ENCODE assay signal across 8 mouse cellular contexts in genomic region chr8:120488636-120489131, GRCm38 (mm10).
DNase-seq lines count a peak whose midpoint lies in the region; ATAC-seq lines count a peak whose summit lies in the region.

No protein-coding gene starts in this region.

- no peaks in the 10 kb centered on the region for H3K36me3 ChIP-seq in hindbrain, embryonic 16.5 days (ENCODE audit: control insufficient read depth, insufficient read depth, low read length)
- H3K36me3 ChIP-seq in liver, embryonic 16.5 days (ENCODE audit: control insufficient read depth, insufficient read depth) = no peaks in the 10 kb centered on the region
- H3K36me3 ChIP-seq in stomach, embryonic 14.5 days (ENCODE audit: control insufficient read depth, insufficient read depth, low read length) = no peaks in the 10 kb centered on the region

- peak overlapping the region; percentile 88 for H3K9ac ChIP-seq in hindbrain, embryonic 16.5 days (ENCODE audit: low read depth, low read length)
- peak overlapping the region; percentile 91 for H3K9ac ChIP-seq in liver, embryonic 16.5 days (ENCODE audit: low read depth, low read length)
- peak overlapping the region; percentile 81 for H3K9ac ChIP-seq in stomach, embryonic 14.5 days (replicated peaks; ENCODE audit: low read depth, low read length)

- H3K27me3 ChIP-seq in hindbrain, embryonic 16.5 days (replicated peaks; ENCODE audit: control insufficient read depth, insufficient read depth, low read length) = no peaks in the 10 kb centered on the region
- no peaks in the 10 kb centered on the region for H3K27me3 ChIP-seq in liver, embryonic 16.5 days (ENCODE audit: control insufficient read depth, insufficient read depth, low read depth, low read length)
- 0 out of 2 replicates have a peak, but pooled peaks cover 4% of the 10 kb centered on the region for H3K27me3 ChIP-seq in stomach, embryonic 14.5 days (ENCODE audit: control insufficient read depth, insufficient read depth, low read length)

- WGBS in hindbrain, embryonic 16.5 days = 0% methylated on average over 25 of the region's 25 CpGs
- under 1% methylated on average over 25 of the region's 25 CpGs for WGBS in liver, embryonic 16.5 days (ENCODE audit: insufficient replicate concordance)
- under 1% methylated on average over 25 of the region's 25 CpGs for WGBS in stomach, embryonic 14.5 days

- DNase-seq in thymus, postnatal 25 days = peak; percentile 45
- DNase-seq in thymus, postnatal 10 days (ENCODE audit: low spot score in 2 of 2) = no peak
- peak; percentile 72 to 74 for DNase-seq in cerebellum, postnatal 14 days
- DNase-seq in frontal cortex, postnatal 25 days (ENCODE audit: low spot score in 2 of 2) = no peak
- no peak for DNase-seq in layer of hippocampus, adult 9-10 months (ENCODE audit: low spot score)

- peak overlapping the region; percentile 83 for H3K4me3 ChIP-seq in hindbrain, embryonic 16.5 days (ENCODE audit: low read length)
- peak overlapping the region; percentile 94 for H3K4me3 ChIP-seq in liver, embryonic 16.5 days (ENCODE audit: low read depth, low read length)
- peak overlapping the region; percentile 79 for H3K4me3 ChIP-seq in stomach, embryonic 14.5 days (ENCODE audit: low read depth, low read length)

- H3K27ac ChIP-seq in hindbrain, embryonic 16.5 days (ENCODE audit: low read depth, low read length) = peak overlapping the region; percentile 100
- H3K27ac ChIP-seq in liver, embryonic 16.5 days (ENCODE audit: low read length) = peak overlapping the region; percentile 98
- peak overlapping the region; percentile 88; the same call in 1 of the 2 replicates for H3K27ac ChIP-seq in stomach, embryonic 14.5 days (ENCODE audit: low read length)

- H3K4me2 ChIP-seq in hindbrain, embryonic 16.5 days (ENCODE audit: low read length) = peak overlapping the region; percentile 94
- H3K4me2 ChIP-seq in liver, embryonic 16.5 days (ENCODE audit: low read depth, low read length) = peak overlapping the region; percentile 96
- H3K4me2 ChIP-seq in stomach, embryonic 14.5 days (replicated peaks; ENCODE audit: low read depth, low read length) = peak overlapping the region; percentile 99

- H3K4me1 ChIP-seq in hindbrain, embryonic 16.5 days (ENCODE audit: control insufficient read depth, insufficient read depth, low read depth, low read length) = peaks cover 69% of the 10 kb centered on the region
- H3K4me1 ChIP-seq in liver, embryonic 16.5 days (ENCODE audit: control insufficient read depth, low read depth, low read length) = peaks cover 76% of the 10 kb centered on the region
- H3K4me1 ChIP-seq in stomach, embryonic 14.5 days (ENCODE audit: control insufficient read depth, insufficient read depth, low read length) = peaks cover 53% of the 10 kb centered on the region

- H3K9me3 ChIP-seq in hindbrain, embryonic 16.5 days (ENCODE audit: control insufficient read depth, low read length) = no peaks in the 10 kb centered on the region
- H3K9me3 ChIP-seq in liver, embryonic 16.5 days (replicated peaks; ENCODE audit: control insufficient read depth, low read length) = no peaks in the 10 kb centered on the region
- no peaks in the 10 kb centered on the region for H3K9me3 ChIP-seq in stomach, embryonic 14.5 days (ENCODE audit: control insufficient read depth, low read depth, low read length)

- no peak for ATAC-seq in hindbrain, embryonic 16.5 days
- ATAC-seq in liver, embryonic 16.5 days (ENCODE audit: low read depth) = no peak
- ATAC-seq in stomach, embryonic 14.5 days (ENCODE audit: insufficient number of reproducible peaks, insufficient read depth, low FRiP score, low read depth) = no peak

Comparison
In these comparisons a context has a peak if more than half of its experiments do, and no peak if none do; other contexts are left out.
1. DNase-seq: peak in thymus, postnatal 25 days (single experiment) and cerebellum, postnatal 14 days (2 of 2); none in thymus, postnatal 10 days (0 of 2), frontal cortex, postnatal 25 days (0 of 2) and layer of hippocampus, adult 9-10 months (single experiment).
2. Peak in every context shown above with its lines, with median percentiles within 50 percentile points of each other: H3K27ac ChIP-seq, H3K4me2 ChIP-seq, H3K4me3 ChIP-seq and H3K9ac ChIP-seq.